8 mouse cellular contexts compared by ENCODE assay signal in genomic region chr8:125567569-125567968, GRCm38 (mm10). TPM values are rescaled to one million over a fixed set of nuclear protein-coding genes. Genes with fewer than 3 reads are reported as not detected.
A peak's percentile ranks its signal among the peaks of the same experiment; 100 is the strongest.
DNase-seq lines count a peak whose midpoint lies in the region; ATAC-seq lines count a peak whose summit lies in the region.

No protein-coding gene starts in this region.

- no peaks in the 10 kb centered on the region for H3K36me3 ChIP-seq in heart, embryonic 12.5 days
- H3K36me3 ChIP-seq in forebrain, embryonic 13.5 days (ENCODE audit: poor library complexity, severe bottlenecking), result no peaks in the 10 kb centered on the region
- H3K36me3 ChIP-seq in midbrain, embryonic 15.5 days (replicated peaks), result no peaks in the 10 kb centered on the region

- H3K9me3 ChIP-seq in heart, embryonic 12.5 days (replicated peaks), result no peaks in the 10 kb centered on the region; the same call in 1 of the 2 replicates
- no peaks in the 10 kb centered on the region for H3K9me3 ChIP-seq in forebrain, embryonic 13.5 days (replicated peaks)
- no peaks in the 10 kb centered on the region for H3K9me3 ChIP-seq in midbrain, embryonic 15.5 days

- H3K27ac ChIP-seq in heart, embryonic 12.5 days (ENCODE audit: poor library complexity, severe bottlenecking), result no peak overlapping the region
- H3K27ac ChIP-seq in forebrain, embryonic 13.5 days, result no peak overlapping the region
- H3K27ac ChIP-seq in midbrain, embryonic 15.5 days, result no peak overlapping the region

- 51% methylated on average over 7 of the region's 7 CpGs for WGBS in heart, embryonic 12.5 days
- WGBS in forebrain, embryonic 13.5 days, result 50% methylated on average over 7 of the region's 7 CpGs
- WGBS in midbrain, embryonic 15.5 days, result 48% methylated on average over 7 of the region's 7 CpGs

- H3K4me3 ChIP-seq in heart, embryonic 12.5 days, result peak overlapping the region; percentile 79
- peak overlapping the region; percentile 78 for H3K4me3 ChIP-seq in forebrain, embryonic 13.5 days
- H3K4me3 ChIP-seq in midbrain, embryonic 15.5 days, result peak overlapping the region; percentile 63

- H3K4me1 ChIP-seq in heart, embryonic 12.5 days (replicated peaks), result peaks cover 56% of the 10 kb centered on the region
- H3K4me1 ChIP-seq in forebrain, embryonic 13.5 days, result peaks cover 57% of the 10 kb centered on the region
- peaks cover 41% of the 10 kb centered on the region for H3K4me1 ChIP-seq in midbrain, embryonic 15.5 days

- H3K27me3 ChIP-seq in heart, embryonic 12.5 days (replicated peaks), result no peaks in the 10 kb centered on the region
- no peaks in the 10 kb centered on the region for H3K27me3 ChIP-seq in forebrain, embryonic 13.5 days
- no peaks in the 10 kb centered on the region for H3K27me3 ChIP-seq in midbrain, embryonic 15.5 days (replicated peaks)

- no peak for ATAC-seq in heart, embryonic 12.5 days (ENCODE audit: insufficient number of reproducible peaks, low FRiP score)
- no peak for ATAC-seq in forebrain, embryonic 13.5 days
- ATAC-seq in midbrain, embryonic 15.5 days (replicated peaks), result no peak

- no peak for DNase-seq in heart, adult 9 months (ENCODE audit: low spot score in 2 of 2)
- peak; percentile 22 to 48 for DNase-seq in CD8-positive naive resting alpha-beta T cell, adult 2 months (ENCODE audit: low read depth in 2 of 2, low spot score in 2 of 2)
- no peak for DNase-seq in ovary, adult 18-20 months (ENCODE audit: low spot score)
- no peak for DNase-seq in adipocyte (ENCODE audit: low spot score)
- DNase-seq in gastrocnemius, adult 18-20 months (ENCODE audit: low spot score), result no peak

- peak overlapping the region; percentile 86 for H3K4me2 ChIP-seq in heart, embryonic 12.5 days
- H3K4me2 ChIP-seq in forebrain, embryonic 13.5 days, result peak overlapping the region; percentile 80
- H3K4me2 ChIP-seq in midbrain, embryonic 15.5 days, result peak overlapping the region; percentile 83

- no peak overlapping the region; the same call in 1 of the 2 replicates for H3K9ac ChIP-seq in heart, embryonic 12.5 days
- H3K9ac ChIP-seq in forebrain, embryonic 13.5 days, result peak overlapping the region; percentile 90
- peak overlapping the region; percentile 76; the same call in 1 of the 2 replicates for H3K9ac ChIP-seq in midbrain, embryonic 15.5 days

RNA-seq across cellular contexts. Expression of gene Sipa1l2, which starts 2.0 kb away (rescaled TPM):
- 32.8 and 36.0 TPM in 2 replicates for polyA plus RNA-seq in heart, embryonic 12.5 days (2016; fragmentation: Nextera tagmentation; extraction: Ambion mirVana)
- 26.7 and 27.2 TPM in 2 replicates for polyA plus RNA-seq in forebrain, embryonic 13.5 days (2015; fragmentation: Nextera tagmentation; extraction: Ambion mirVana)
- 28.2 and 28.7 TPM in 2 replicates for polyA plus RNA-seq in midbrain, embryonic 15.5 days (2015; fragmentation: Nextera tagmentation; extraction: Ambion mirVana)
- 1 to 10 TPM; 5.1 to 7.5 TPM for total RNA-seq in gastrocnemius, adult 18-20 months (2021)

Comparison
In these comparisons a context has a peak if more than half of its experiments do, and no peak if none do; other contexts are left out.
1. DNase-seq: peak in CD8-positive naive resting alpha-beta T cell, adult 2 months (2 of 2); none in heart, adult 9 months (0 of 2), ovary, adult 18-20 months (single experiment), adipocyte (single experiment) and gastrocnemius, adult 18-20 months (single experiment).
2. Peak in every context shown above with its lines, with median percentiles within 50 percentile points of each other: H3K4me2 ChIP-seq and H3K4me3 ChIP-seq.